Mouse (Mus musculus): ENCODE data around the gene Zfp503. TPM values are rescaled to one million over a fixed set of nuclear protein-coding genes. Genes with fewer than 3 reads are reported as not detected.

Zfp503 gene
- 1 to 10 TPM; 2.5 to 3.4 (median 3.1) TPM for total RNA-seq (2022)

DNA sequence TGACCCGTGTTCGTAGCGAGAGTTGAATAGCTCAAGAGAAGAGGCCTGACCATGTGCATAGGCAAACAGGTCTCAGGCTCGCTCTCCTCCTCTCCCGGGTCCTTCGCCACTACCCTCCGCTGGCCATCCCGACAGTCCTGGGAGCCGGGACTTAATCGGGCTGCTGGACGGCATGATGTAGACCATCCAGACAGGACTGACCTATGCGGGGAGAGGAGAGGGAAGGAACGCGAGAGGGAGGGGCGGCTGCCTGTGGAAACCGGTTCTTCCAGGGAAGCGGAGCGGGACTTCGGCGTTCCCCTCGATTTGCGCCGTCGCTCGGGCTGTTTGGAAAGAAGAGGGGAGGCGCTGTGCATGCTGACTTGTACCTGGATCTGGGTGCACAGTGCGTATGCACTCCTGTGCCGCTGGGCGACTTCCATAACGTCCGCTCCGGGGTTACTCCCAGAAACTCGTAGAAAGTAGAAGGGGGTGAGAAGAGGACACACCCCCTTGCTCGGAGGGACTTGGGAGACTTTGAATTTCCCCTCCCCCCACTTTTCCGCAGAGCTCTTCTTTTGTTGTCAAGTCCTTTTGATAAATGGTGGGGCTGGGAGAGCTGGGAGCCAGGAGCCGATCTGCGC, at the start of gene Zfp503:
Zfp503 (minus strand) TSS at position 311 of the 623 bp plus-strand sequence.
- no peak for DNase-seq (ENCODE audit: low spot score in 2 of 2)

DNA sequence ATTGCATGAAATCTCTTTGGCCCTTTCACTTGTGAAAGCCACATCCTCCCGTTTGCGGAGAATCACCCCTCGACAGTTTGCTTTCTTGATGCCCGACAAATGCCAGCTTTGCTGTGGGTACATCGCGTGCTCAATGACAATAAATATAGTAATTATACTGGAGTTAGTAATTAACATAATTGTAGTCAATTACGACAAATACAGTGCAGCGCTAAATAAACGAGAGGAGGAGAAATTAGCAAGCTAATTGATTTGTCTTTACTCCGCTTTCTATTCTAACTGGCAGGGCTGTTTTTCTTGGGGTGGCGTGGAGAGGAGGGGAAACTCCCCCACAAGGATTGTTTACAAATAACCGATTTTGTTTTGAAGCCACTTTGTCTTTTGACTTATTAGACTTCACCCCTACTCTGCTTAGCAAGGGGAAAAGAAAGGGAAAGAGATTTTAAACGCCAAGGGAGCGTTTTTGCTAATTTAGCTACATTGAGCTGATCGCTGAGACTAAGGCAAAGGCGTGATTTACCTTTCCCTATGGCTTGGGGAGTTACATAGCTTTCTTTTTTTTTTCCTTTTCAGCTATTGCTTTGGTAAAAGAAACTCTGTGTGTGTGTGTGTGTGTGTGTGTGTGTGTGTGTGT, 48.2 kb upstream of the Zfp503 start:
- DNase-seq (ENCODE audit: low spot score in 2 of 2): no peak

DNA sequence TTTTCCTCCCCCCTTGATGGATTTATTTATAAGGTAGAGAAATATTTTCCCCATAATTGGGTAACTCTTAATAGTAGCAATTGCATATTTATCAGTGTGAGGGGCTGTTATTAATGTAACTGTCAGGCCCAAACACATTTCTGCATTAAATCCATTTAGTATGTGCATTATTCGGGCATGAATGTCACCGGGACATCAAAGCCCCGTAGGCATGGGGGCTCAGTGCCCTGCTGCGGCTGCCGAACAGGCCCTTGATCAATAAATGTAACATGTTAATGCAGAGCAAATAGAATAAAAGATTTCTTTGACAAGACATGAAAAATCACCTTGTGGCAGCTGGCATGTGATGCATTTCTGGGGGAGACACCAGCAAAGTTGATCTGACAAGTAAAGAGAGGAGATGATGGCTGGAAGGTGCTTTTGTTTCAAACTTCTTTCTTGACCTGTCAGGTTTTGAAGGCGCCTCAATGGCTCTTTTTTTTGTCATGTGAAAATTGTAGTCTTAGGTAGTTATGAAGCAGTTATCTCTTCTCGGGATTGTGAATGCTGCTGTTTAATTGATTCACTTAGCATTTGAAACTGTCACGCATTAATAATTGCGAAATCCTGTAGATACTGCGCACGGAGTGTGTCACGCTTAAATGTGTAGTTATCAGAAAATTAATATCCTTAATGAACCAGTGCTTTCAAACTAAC, 47.5 kb upstream of the Zfp503 start:
- DNase-seq (ENCODE audit: low spot score in 2 of 2): no peak

DNA sequence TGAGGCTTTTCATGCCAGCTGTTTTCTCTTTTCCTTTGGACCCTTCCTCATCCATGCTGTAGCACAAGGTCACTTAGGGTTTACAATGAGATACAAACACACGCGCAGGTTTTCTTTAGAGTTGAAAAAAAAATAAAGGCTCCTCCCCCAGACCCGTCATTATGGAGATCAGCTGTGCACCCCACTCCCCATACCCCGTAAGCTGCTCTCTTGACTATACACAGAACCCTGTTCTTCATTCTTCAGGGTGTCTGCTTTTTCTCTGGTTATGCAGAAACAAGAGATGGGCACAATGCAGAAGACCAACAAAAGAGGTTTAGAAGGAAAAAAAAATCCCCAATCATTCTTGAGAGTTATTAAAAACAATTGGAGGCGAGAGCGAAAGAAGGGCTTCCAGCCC, 46.9 kb upstream of the Zfp503 start:
- no peak for DNase-seq (ENCODE audit: low spot score in 2 of 2)

DNA sequence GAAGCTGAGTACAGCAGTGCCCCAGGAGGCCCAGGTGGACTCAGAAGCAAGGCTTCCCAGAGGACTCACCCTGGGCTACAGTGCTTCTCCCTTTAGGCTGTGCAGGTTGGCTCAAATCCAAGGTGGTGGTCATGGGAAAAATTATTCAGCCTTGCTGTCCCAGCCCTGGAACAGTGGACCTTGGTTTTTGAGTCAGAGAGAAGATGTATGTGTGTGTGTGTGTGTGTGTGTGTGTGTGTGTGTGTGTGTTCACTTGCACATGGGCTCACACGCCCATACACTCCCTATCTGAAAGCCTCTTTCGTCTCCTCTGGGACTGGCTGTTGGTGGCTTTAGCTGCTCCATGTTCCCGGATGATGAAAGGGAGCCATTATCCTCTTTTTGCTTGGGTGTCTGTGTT, 46.5 kb upstream of the Zfp503 start:
- DNase-seq (ENCODE audit: low spot score in 2 of 2): no peak

DNA sequence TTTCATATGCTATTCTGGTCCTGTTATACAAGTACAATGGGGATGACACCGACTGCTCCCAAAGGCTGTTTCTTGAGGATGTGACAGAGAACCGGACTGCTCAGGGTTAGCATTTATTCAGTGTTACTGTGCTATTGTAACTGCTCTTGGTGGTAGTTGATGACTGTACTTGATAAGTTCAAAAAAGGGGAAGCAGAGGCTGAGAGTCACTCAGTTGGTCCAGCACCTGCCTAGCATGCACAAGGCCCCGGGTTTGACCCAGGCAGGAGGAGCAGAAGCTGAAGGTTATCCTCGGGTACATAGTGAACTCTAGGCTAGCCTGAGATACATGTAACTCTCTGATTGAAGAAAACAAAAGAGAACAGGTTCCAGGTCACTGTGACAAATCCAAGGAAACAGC, 34.1 kb upstream of the Zfp503 start:
- no peak for DNase-seq (ENCODE audit: low spot score in 2 of 2)

DNA sequence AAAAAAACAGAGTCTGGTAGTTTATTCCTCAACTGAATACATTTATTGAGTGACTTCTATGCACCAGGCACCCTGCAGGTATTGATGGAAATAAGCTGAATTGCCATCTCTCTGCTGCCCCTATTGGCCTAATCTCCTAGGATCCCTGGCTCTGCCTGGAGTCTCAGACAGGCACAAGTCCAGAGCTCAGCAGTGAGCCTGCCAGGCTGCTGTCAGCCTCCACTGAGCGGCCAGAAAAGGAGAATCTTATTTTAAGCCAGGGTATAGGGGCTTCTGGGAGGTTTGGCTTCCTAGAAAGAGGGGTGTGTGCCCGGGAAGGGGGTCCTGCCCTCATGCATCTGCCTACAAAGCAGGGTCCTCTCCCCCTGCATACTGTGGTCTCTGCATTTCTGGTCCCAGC, 31.5 kb upstream of the Zfp503 start:
- peak in 1 of 2 experiments; percentile 18 for DNase-seq (ENCODE audit: low spot score in 2 of 2)

DNA sequence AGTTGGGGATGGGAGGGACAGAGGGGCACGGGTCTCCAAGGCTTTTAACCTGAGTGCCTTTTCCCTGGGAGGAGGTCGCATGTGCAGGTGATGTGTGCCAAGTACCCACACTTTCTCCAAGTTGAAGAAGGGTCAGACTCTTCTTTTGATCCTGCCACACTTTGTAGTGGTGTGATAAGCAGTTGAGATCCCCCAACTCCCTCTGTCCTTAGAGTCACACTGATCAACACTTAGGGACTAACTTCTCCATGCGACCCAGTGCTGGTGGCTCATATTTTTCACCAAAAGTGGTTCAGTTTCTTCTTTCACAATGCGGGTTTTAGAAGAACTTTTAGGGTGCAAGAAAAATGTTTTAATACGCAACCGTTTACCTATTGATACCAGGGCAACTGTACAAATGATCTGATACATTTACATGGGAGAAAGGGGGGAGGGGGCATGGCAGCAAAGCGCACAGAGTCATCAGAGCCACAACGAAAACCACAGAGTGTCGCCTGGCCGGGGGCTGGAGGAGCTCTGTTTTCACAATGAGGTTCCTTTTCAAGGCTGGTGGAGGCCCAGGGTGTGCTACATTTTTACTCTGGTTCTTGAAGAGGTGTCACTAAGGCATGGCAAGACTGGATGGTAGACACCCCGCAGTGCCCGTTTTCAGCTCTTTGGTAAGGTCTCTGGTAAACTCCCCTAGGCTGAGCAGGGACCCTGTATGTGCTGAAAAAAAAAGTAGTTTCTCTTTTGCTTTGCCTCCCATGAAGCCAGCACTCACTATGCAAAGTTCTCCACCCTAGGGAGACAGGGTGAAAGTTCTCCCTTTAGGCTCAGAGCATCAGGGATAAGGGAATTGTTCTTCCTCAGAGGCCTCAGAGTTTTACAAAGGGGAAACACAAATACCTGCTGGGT, 30.8 kb upstream of the Zfp503 start:
- no peak for DNase-seq (ENCODE audit: low spot score in 2 of 2)

DNA sequence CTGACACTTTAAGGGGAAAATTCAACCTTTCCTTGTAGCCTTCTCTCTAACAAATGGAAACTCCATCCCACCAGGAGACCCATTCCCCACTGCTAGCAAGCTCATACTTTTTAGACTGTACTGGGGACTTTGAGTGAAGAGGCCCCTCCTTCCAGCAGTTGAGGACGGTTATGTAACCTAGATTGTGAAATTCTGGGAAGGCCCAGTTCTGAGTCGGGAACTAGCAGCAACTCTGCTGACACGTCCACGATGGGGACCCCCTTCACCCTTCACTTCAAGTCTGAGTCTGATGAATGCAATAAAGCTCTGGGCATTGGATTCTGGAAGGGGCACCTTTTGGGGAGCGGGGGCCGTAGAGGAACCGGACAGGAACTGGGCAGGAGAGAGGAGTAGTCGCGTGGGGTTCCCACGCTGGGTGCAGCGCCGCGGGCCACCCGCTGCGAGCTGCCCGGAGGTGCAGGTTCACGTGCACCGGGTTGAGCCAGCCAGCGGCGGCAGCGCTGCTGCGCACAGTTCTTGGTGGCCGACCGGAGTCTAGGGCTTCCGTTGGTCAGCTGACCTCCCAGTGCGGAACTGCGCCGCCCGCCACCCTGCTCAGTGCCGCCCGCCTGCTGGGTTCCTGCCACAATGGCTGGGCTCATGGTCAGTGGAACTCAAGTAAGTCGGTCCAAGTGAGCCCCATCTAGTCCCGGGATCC, 30.0 kb upstream of the Zfp503 start, which contains the start of gene Lrmda:
Lrmda (plus strand) TSS at position 461 of the 697 bp plus-strand sequence.
- DNase-seq (ENCODE audit: low spot score in 2 of 2): peak; percentile 21 to 32

DNA sequence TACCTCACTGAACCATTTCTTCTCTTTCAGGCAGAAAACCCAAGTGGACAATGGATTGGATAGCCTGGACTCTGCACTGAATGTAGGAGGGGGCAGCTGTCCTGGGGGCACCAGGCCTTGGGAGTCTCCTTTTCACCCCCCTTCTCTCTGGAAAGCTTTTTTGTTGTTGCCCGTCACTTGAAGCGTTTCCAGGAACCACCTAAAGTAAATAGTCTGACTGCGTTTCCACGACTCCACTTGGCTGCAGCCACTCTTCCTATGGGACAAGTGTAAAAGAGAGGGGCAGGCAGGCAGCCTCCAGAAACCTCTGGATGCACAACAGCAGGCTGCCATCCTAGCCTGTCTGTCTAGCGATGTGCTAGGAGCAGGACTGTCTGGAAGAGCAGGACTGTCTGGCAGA, 27.6 kb upstream of the Zfp503 start:
- no peak for DNase-seq (ENCODE audit: low spot score in 2 of 2)

DNA sequence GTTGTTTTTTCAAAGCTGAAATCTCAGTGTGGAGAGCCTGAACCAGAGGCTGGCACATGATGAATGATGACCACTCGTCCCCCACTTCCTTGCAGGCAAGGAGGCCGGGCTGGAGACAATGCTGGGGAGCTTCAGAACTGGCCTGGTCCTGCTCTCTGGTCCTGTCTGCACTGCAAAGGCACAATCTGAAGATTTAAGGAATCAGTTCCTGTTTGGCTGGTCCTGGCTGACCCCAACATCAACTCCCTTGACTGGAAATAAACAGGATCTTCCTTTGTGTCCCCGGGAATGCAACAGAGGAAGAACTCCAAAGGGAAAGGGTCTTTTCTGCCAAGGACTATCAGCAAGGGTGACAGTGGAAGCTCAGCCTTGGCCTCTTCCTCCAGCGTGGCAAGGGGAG, 25.4 kb upstream of the Zfp503 start:
- no peak for DNase-seq (ENCODE audit: low spot score in 2 of 2)

DNA sequence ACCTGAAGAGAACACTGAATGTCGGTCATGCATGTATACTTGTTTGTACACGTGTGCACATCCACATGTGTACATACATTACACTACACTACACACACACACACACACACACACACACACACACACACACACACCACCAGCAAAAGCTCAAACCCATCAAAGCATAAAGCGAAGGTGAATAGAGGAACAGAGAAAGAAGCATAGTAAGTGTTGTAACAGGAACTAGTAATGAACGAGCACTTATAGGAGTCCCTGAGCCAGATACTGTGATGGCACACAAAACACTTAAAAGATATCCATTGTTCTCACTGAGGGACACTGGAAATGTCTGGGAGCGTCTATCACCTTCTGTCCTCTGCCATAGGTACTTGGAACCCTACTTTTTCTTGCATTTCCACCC, 24.9 kb upstream of the Zfp503 start:
- no peak for DNase-seq (ENCODE audit: low spot score in 2 of 2)

DNA sequence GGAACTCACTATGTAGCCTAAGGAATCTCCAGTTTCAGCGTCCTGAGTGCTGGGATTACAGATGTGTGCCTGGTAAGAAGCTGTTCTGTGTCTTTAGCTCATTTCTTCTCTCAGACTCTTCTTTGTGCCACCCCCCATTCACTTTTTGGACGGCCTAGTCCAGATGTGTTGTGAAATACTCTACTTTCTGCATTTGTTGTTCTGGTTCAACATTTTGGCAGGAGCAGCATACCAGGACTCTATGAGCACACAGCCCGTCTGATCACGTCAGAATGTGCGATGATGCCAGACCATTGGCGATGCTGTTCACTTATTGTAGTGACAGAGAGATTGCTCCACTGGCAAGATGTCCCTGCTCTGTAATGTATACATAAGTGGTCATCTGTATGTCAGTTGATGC, 17.6 kb upstream of the Zfp503 start:
- DNase-seq (ENCODE audit: low spot score in 2 of 2): no peak

DNA sequence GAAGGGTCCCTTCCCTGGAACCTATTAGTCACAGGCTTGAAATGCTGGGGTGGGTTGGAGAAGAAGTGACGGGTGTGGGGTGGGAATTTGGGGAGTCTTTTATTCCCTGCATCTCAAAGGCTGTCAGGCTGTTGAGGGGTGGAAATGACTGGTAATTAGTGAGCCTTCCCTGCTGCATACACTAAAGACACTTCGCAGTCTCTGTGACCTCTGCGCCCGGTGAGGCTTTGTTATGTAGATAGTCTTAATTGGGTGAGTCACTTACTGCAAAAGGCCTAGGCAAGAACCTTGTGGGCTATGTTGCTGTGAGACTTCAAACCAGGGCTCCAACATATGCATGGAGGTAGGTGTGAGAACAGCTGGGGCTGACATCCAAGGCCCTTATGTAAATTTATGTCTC, 15.5 kb upstream of the Zfp503 start:
- DNase-seq (ENCODE audit: low spot score in 2 of 2): no peak

DNA sequence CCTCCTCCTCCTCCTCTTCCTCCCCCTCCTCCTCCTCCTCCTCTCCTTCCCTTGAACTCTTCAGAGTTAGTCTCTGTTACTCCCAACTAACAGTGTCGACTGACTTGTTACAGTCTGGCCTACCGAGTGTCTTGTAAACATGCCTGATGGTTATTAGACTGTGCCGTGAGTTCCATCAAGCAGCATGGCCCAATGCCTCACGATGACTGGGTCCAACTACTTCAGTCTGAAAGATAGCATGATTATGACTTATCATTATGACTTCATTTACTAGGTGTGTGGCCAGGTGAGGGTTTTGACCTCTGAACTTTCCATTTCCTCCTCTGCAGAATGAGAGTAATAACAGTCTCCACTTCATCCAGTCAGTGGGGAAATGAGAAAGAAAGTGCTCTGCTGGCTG, 14.2 kb upstream of the Zfp503 start:
- DNase-seq (ENCODE audit: low spot score in 2 of 2): no peak

DNA sequence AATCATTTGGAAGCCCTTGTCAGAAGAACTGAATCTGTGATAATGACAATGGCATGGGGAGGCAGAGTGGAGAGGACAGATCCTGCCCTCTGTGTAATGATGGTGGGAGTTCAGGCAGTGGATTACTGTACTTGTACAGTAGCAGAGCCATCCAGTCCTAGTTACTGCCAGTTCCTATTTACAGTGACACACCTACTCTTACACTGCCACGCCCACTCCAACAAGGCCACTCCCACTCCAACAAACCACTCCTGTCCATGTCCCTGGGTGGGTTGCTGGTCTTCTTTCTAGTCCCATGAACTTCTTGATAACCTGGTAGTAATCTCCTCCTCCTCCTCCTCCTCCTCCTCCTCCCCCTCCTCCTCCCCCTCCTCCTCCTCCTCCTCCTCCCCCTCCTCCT, 13.8 kb upstream of the Zfp503 start:
- no peak for DNase-seq (ENCODE audit: low spot score in 2 of 2)

DNA sequence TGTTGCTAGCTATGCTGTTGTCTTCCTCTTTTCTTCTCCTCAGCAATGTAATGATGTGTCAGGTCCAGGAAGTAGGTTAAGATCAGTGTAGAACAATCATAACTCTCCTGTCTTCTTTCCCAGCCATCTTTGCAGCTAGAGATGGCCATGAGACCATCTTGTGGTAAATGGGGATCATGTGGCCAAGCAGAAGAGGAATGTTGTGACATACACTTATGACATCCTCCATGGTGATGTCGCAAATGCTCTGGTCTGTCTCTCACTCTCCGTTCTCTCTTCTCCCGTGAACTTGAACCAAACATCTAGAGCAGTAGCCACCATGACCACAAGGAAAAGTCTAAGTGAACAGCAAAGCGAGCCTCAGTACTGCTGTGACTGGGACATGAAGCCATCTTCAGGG, 10.2 kb upstream of the Zfp503 start:
- DNase-seq (ENCODE audit: low spot score in 2 of 2): no peak

DNA sequence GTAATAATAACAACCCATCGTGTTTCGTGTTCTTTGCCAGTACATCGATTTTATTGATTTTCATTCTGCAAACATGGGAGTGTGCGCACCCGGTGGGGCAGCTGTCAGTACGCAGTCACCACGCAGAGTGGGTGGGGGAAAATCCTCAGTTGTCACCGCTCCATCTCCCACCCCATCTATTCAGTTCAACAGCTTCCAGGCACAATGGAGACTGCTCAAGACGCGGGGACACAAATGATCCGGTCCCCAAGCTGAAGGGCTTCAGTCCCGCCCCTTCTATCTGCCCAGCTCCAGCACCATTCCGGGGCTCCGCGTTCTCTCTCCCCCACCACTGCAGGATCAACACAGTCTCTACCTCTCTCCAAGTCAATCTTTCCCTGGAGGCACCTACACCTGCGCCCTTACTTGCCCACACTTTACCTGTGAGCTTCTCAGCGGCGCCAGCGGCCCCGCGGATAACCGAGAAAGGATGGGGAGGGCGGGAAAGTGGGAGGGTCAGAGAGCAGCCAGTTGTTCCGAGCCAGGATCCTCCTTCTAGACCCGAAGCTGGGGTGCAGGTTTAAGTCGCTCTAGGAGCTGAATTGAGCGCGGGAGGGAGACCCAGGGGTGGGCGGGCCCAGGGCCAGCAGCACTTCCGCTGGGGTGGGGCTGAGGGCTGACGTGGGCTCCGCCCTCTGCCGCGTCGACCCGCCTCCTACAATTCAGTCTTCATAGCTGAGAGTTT, 5.8 kb upstream of the Zfp503 start:
- DNase-seq (ENCODE audit: low spot score in 2 of 2): no peak

DNA sequence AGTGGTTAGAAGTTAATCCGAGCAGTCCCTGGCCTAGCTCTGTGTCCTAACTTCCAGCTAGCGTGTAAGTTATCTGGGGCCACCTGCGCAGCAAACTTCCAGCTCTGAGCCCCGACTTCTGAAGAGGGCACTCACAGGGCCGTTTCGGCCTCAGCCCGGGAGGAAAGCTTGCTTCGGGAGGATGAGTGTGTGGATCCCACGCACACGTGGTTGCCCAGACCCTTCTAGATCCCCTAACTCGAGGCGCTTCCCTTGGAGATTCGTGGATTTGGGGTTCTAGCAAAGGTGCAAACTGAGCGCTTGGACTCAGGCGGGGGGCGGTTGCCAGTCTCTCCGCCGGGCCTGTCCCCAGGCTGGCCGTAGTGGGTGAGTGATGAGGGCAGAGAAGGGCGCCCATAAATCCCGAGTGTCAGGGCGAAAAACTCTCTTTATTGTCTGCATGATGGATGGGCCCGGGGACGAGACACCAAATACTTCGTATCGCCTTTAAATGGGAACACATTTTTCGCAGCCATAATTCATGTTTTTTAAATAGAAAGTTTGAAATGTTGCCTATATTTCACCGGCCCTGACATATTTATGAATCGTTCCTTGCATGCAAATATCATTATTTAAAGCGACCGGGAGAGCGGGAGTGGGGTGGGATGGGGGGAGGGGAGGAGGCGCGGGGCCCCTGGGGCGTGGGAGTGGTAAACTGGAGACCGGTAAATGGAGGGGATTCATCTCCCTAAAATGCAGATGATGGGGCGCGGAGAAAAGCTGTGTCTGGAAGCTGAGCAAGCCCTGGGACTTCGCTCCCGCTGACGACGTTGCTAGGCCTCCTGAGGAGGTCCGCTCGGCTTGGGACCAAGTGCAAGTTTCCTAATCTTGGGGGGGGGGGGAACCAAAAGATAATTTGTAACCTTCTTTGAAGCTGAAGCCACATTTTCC, 4.9 kb upstream of the Zfp503 start:
- no peak for DNase-seq (ENCODE audit: low spot score in 2 of 2)

Measured in layer of hippocampus, adult 8-10 months (tissue).